Mouse (Mus musculus) hindbrain, embryonic 13.5 days (tissue): ENCODE results near the gene Nphs2. TPM values are rescaled to one million over a fixed set of nuclear protein-coding genes. Genes with fewer than 3 reads are reported as not detected.

Experiments
- polyA plus RNA-seq: library from polyadenylated mRNA; unstranded; fragments of >200 nt; fragmentation: Nextera tagmentation; extraction: Ambion mirVana; gene quantifications from 2 replicates; pipeline ENCODE4 v1.2.1, GENCODE M21; 2015

Nphs2 gene
- polyA plus RNA-seq, 1 experiment from 2014 or later = not detected

Other genes starting within 250 kb of the Nphs2 start
- 4.3 and 6.4 TPM in 2 replicates for gene Fam163a, start 105.7 kb upstream of the Nphs2 start, polyA plus RNA-seq
- gene Tdrd5, start 7.1 kb upstream of the Nphs2 start, polyA plus RNA-seq = 0.39 and 0.58 TPM in 2 replicates
- 567 and 588 TPM in 2 replicates for gene Gm2000, start 55.3 kb downstream of the Nphs2 start, polyA plus RNA-seq
- gene Axdnd1, start 110.4 kb downstream of the Nphs2 start, polyA plus RNA-seq = 0.18 and 0.22 TPM in 2 replicates
- gene Soat1, start 163.6 kb downstream of the Nphs2 start, polyA plus RNA-seq = 12.3 and 12.6 TPM in 2 replicates
- gene Gm10031, start 213.3 kb downstream of the Nphs2 start, polyA plus RNA-seq = 0.52 and 0.79 TPM in 2 replicates
- gene Abl2, start 248.1 kb downstream of the Nphs2 start, polyA plus RNA-seq = 5.8 and 6.7 TPM in 2 replicates